Mouse (Mus musculus) kidney, postnatal 0 days (tissue): ENCODE results near the gene 2510039O18Rik. TPM values are rescaled to one million over a fixed set of nuclear protein-coding genes. Genes with fewer than 3 reads are reported as not detected.

Experiments used
- ATAC-seq: fragments of 200-750 bp; cut with Nextera tagmentation; replicated peaks from 2 replicates; pipeline ENCODE4 v1.8.0; 2017; ENCODE audit warnings: low read depth, moderate number of reproducible peaks, moderate TSS enrichment, moderate library complexity; ENCODE audit not compliant: low FRiP score
- DNase-seq: peaks from one replicate; pipeline ENCODE4 v3.0.0-alpha.2; 2016; ENCODE audit warnings: low spot score
- H3K27ac ChIP-seq: fragments of 300-500 bp; sonication (generic); 2 replicates; pipeline ENCODE4 v1.5.1; 2014; ENCODE audit warnings: mild to moderate bottlenecking
- H3K27me3 ChIP-seq: fragments of 300-500 bp; sonication (generic); 2 replicates; pipeline ENCODE4 v1.6.1; 2014; ENCODE audit warnings: low read length, mixed read lengths; ENCODE audit not compliant: insufficient read depth
- H3K36me3 ChIP-seq: fragments of 300-500 bp; sonication (generic); 2 replicates; pipeline ENCODE4 v1.6.1; 2014; ENCODE audit warnings: low read length, mixed read lengths; ENCODE audit not compliant: insufficient read depth
- H3K4me1 ChIP-seq: fragments of 300-500 bp; sonication (generic); replicated peaks from 2 replicates; pipeline ENCODE4 v1.6.1; 2014; ENCODE audit warnings: antibody characterized with exemption, low read length, mixed read lengths; ENCODE audit not compliant: insufficient read depth
- H3K4me2 ChIP-seq: fragments of 300-500 bp; sonication (generic); 2 replicates; pipeline ENCODE4 v1.6.1; 2014; ENCODE audit warnings: mild to moderate bottlenecking, low read length, moderate library complexity, mixed read lengths
- H3K4me3 ChIP-seq: fragments of 300-500 bp; sonication (generic); replicated peaks from 2 replicates; pipeline ENCODE4 v1.5.1; 2014; ENCODE audit warnings: low read depth, low read length
- H3K9ac ChIP-seq: fragments of 300-500 bp; sonication (generic); 2 replicates; pipeline ENCODE4 v1.6.1; 2014; ENCODE audit warnings: low read depth, low read length
- H3K9me3 ChIP-seq: fragments of 300-500 bp; sonication (generic); replicated peaks from 2 replicates; pipeline ENCODE4 v1.6.1; 2016; ENCODE audit warnings: low read length, inconsistent platforms, mixed read lengths
- CTCF ChIP-seq: IDR thresholded peaks from 2 replicates; pipeline ENCODE4 v1.5.1; 2016; ENCODE audit warnings: antibody characterized with exemption, low read depth, mild to moderate bottlenecking, moderate library complexity
- WGBS: fragments of 180-500 bp; shearing (Covaris S2); extraction: QIAGEN DNeasy Blood & Tissue Kit; methylation state at CpG from one replicate; pipeline ENCODE4 v1.1.7; 2014; 5-methylcytosine and 5-hydroxymethylcytosine counted together
- polyA plus RNA-seq: library from polyadenylated mRNA; unstranded; fragments of >200 nt; fragmentation: Nextera tagmentation; extraction: Ambion mirVana; gene quantifications from 2 replicates; pipeline ENCODE4 v1.2.1, GENCODE M21; 2015

2510039O18Rik gene
- polyA plus RNA-seq, 1 experiment from 2014 or later, result 21.1 TPM

- no peaks in the 10 kb centered on the region for H3K36me3 ChIP-seq
- no peaks in the 10 kb centered on the region for H3K9me3 ChIP-seq
- no peak overlapping the region for H3K27ac ChIP-seq
- H3K4me1 ChIP-seq, result no peaks in the 10 kb centered on the region
- H3K4me2 ChIP-seq, result no peak overlapping the region
- H3K4me3 ChIP-seq, result no peak overlapping the region
- no peak for DNase-seq
- 77% methylated on average over 3 of the region's 3 CpGs for WGBS
- TF ChIP-seq CTCF, result no peak
- H3K27me3 ChIP-seq, result no peaks in the 10 kb centered on the region
- H3K9ac ChIP-seq, result no peak overlapping the region
- ATAC-seq, result no peak
These were observed 54.6 kb downstream of the 2510039O18Rik start for GRCm38 (mm10) chr4:147995311-147995710.

Other genes with a start within 250 kb of the 2510039O18Rik start
- gene Zfp534, start 238.3 kb upstream of the 2510039O18Rik start, polyA plus RNA-seq, result not detected in 2 replicates
- gene Zfp984, start 131.1 kb upstream of the 2510039O18Rik start, polyA plus RNA-seq, result 10.7 and 12.0 TPM in 2 replicates
- gene Zfp933, start 92.5 kb upstream of the 2510039O18Rik start, polyA plus RNA-seq, result 4.7 and 5.5 TPM in 2 replicates
- gene Miip, start 72.1 kb upstream of the 2510039O18Rik start, polyA plus RNA-seq, result 29.4 and 30.6 TPM in 2 replicates
- 3.8 and 4.3 TPM in 2 replicates for gene Fv1, start 71.9 kb upstream of the 2510039O18Rik start, polyA plus RNA-seq
- gene Mfn2, start 36.2 kb upstream of the 2510039O18Rik start, polyA plus RNA-seq, result 28.9 and 33.8 TPM in 2 replicates
- gene Plod1, start 4.1 kb upstream of the 2510039O18Rik start, polyA plus RNA-seq, result 38.1 and 38.2 TPM in 2 replicates
- not detected in 2 replicates for gene Nppb, start 44.9 kb downstream of the 2510039O18Rik start, polyA plus RNA-seq
- not detected in 2 replicates for gene Nppa, start 59.8 kb downstream of the 2510039O18Rik start, polyA plus RNA-seq
- 4.2 and 5.0 TPM in 2 replicates for gene Clcn6, start 97.9 kb downstream of the 2510039O18Rik start, polyA plus RNA-seq
- gene Mthfr, start 98.2 kb downstream of the 2510039O18Rik start, polyA plus RNA-seq, result 14.6 and 16.6 TPM in 2 replicates
- 38.4 and 38.9 TPM in 2 replicates for gene Agtrap, start 147.1 kb downstream of the 2510039O18Rik start, polyA plus RNA-seq
- gene Mad2l2, start 189.5 kb downstream of the 2510039O18Rik start, polyA plus RNA-seq, result 73.1 and 77.2 TPM in 2 replicates
- 0.14 and 0.24 TPM in 2 replicates for gene Draxin, start 189.8 kb downstream of the 2510039O18Rik start, polyA plus RNA-seq
- gene Fbxo6, start 211.2 kb downstream of the 2510039O18Rik start, polyA plus RNA-seq, result 28.5 and 33.7 TPM in 2 replicates
- gene Fbxo44, start 219.6 kb downstream of the 2510039O18Rik start, polyA plus RNA-seq, result 30.2 and 30.5 TPM in 2 replicates
- 2.5 and 3.7 TPM in 2 replicates for gene Fbxo2, start 219.7 kb downstream of the 2510039O18Rik start, polyA plus RNA-seq